Mouse (Mus musculus): ENCODE results near the gene Smok3c.
"Not testable (repeated sequence)": the region's sequence is repeated elsewhere in the genome, so short reads cannot be mapped to it uniquely, and the experiment has no call there.

Smok3c gene

DNA sequence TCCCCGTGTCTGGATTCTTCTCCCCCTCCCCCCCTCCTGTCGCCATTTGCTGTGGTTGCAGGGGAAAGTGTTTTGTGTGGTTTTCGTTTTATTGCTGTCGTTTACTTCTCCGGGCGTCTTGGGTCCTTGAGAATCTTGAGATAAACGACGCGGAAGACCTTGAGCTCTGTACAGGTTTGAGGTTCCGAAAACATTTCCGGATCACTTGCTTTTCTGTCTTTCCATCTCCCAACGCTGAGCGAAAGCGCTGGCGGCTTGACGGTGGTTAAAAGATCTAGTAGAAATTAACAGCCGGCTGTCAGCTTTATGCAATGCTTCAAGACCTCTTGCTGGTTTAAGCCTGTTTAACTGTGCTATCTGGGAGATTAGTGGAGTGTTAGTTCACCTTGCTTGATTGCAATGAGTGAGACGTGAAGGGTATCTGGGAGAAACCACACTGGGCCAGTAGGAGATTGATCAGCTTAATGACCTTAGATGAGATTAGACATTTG is 32.5 kb downstream of the Smok3c start:
- no peak for DNase-seq (ENCODE audit: low read depth, low spot score)
- no peaks in the 10 kb centered on the region for H3K27me3 ChIP-seq (ENCODE audit: control insufficient read depth, insufficient read depth, low read length, poor library complexity, severe bottlenecking)
- no peaks in the 10 kb centered on the region for H3K36me3 ChIP-seq (ENCODE audit: control insufficient read depth, insufficient read depth, low read length, poor library complexity, severe bottlenecking)

DNA sequence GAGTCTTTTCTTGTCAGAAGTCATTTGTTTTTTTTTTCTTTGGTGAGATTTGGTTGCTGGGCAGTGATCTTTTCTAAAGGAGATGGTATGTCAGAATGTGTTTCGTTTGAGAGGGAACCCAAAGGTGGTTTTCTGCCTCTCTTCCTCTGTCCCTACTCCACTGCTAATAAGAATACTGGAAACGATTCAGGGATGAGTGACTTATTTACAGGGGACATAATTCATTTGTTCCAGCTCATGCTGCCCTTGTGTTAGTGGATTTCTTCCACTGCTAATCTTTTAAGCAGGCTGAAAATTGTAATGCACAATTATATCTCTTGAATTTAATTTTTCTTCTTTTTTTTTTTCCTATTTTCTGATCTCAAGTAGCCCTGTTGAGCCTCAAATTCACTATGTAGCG is 33.8 kb downstream of the Smok3c start:
- no peak for DNase-seq (ENCODE audit: low read depth, low spot score)
- H3K27me3 ChIP-seq (ENCODE audit: control insufficient read depth, insufficient read depth, low read length, poor library complexity, severe bottlenecking) = no peaks in the 10 kb centered on the region
- no peaks in the 10 kb centered on the region for H3K36me3 ChIP-seq (ENCODE audit: control insufficient read depth, insufficient read depth, low read length, poor library complexity, severe bottlenecking)

DNA sequence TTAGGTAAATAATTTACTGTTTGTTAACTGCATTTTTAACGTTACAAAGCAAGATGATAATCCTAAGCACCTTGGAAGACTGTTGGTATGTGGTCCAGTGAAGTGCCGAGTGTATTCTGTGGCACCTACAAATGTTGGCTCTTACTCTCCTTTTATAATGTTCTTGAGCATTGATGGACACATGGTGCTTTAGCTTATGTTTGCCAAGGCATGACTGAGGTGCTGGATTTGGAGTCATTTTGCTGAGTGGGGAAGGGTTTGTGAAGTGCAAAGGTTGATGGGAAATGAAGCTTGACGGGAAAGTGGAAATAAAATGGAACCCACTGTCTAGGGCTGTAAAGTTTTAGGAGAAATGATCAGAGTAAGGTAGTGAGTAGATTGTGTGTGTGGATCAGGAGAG is 35.4 kb downstream of the Smok3c start:
- H3K27me3 ChIP-seq (ENCODE audit: control insufficient read depth, insufficient read depth, low read length, poor library complexity, severe bottlenecking) = no peaks in the 10 kb centered on the region
- no peaks in the 10 kb centered on the region for H3K36me3 ChIP-seq (ENCODE audit: control insufficient read depth, insufficient read depth, low read length, poor library complexity, severe bottlenecking)
- no peak for DNase-seq (ENCODE audit: low read depth, low spot score)

DNA sequence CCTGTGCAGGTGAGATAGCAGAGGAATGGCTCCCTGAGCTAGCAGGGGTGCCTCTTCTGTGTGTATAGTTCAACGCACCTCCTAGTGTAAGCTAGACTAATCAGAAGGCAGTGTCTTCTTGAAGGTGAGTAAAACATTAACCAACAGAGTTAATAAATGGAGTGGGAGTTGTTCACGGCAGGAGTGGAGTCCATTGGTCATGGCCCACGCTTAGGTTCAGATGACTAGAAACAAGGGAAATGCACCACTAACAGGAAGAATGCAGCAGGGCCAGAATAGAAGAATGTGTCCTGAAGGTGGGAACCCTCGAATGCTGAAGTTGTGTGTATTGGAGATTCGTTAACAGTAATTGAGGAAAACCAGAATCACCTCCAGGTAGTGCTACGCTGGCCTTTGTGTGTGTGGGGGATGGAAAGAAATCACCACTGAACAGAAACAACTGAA is 36.1 kb downstream of the Smok3c start:
- H3K36me3 ChIP-seq (ENCODE audit: control insufficient read depth, insufficient read depth, low read length, poor library complexity, severe bottlenecking) = no peaks in the 10 kb centered on the region
- DNase-seq (ENCODE audit: low read depth, low spot score) = no peak
- H3K27me3 ChIP-seq (ENCODE audit: control insufficient read depth, insufficient read depth, low read length, poor library complexity, severe bottlenecking) = no peaks in the 10 kb centered on the region

DNA sequence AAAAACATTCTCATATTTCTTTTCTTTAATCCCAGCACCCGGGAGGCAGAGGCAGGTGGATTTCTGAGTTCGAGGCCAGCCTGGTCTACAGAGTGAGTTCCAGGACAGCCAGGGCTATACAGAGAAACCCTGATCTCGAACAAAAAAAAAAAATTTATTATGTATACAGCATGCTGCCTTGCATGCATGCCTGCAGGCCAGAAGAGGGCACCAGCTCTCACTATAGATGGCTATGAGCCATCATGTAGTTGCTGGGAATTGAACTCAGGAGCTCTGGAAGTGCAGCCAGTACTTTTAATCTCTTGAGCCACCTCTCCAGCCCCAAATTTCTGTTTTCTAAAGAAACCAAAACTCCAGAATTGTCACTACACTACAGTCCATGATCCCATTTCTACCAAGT is 37.3 kb downstream of the Smok3c start:
- H3K36me3 ChIP-seq (ENCODE audit: control insufficient read depth, insufficient read depth, low read length, poor library complexity, severe bottlenecking) = peaks cover 2% of the 10 kb centered on the region; the same call in 1 of the 2 replicates
- peak; percentile 42 for DNase-seq (ENCODE audit: low read depth, low spot score)
- H3K27me3 ChIP-seq (ENCODE audit: control insufficient read depth, insufficient read depth, low read length, poor library complexity, severe bottlenecking) = no peaks in the 10 kb centered on the region

DNA sequence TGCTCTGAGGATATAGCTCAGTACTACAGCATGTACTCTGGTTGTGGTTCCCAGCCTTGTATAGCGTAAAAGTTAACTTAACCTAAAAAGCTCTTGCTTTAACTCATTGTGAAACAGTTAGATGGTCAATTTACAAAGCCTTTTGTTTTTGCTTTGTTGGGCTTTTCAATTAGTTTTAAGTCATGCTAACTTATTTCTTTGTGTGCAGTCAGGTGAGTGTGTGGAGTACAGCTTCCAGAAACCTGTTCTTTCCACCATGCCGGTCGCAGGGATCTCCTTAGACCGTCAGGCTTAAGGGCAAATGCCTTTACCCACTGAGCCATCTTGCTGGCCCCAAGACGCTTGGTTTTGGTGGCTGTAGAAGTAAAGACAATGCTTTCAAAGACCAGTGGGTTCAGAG is 37.7 kb downstream of the Smok3c start:
- Histone ChIP-seq H3K36me3 (ENCODE audit: control insufficient read depth, insufficient read depth, low read length, poor library complexity, severe bottlenecking) (peaks cover 2% of the 10 kb centered on the region; the same call in 1 of the 2 replicates), H3K27me3 (ENCODE audit: control insufficient read depth, insufficient read depth, low read length, poor library complexity, severe bottlenecking) (no peaks in the 10 kb centered on the region)
- no peak for DNase-seq (ENCODE audit: low read depth, low spot score)

DNA sequence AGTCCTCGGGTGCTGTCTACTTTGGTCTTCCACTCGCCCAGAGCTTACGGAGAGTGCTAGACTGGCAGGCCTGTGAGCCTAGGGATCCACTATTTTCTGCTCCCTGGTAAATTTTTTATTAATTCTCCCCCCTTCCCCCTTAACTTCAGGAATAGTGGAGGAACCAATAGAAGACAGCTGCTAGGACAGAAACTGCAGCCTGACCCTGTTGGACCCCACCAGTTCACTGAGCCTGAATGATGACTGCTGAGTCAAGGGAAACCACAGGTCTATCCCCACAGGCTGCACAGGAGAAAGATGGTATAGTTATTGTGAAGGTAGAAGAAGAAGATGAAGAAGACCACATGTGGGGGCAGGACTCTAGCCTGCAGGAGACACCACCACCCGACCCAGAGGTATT is 39.8 kb downstream of the Smok3c start:
- H3K36me3 ChIP-seq (ENCODE audit: control insufficient read depth, insufficient read depth, low read length, poor library complexity, severe bottlenecking) = peaks cover 5% of the 10 kb centered on the region; the same call in 1 of the 2 replicates
- no peaks in the 10 kb centered on the region for H3K27me3 ChIP-seq (ENCODE audit: control insufficient read depth, insufficient read depth, low read length, poor library complexity, severe bottlenecking)
- DNase-seq (ENCODE audit: low read depth, low spot score) = no peak

DNA sequence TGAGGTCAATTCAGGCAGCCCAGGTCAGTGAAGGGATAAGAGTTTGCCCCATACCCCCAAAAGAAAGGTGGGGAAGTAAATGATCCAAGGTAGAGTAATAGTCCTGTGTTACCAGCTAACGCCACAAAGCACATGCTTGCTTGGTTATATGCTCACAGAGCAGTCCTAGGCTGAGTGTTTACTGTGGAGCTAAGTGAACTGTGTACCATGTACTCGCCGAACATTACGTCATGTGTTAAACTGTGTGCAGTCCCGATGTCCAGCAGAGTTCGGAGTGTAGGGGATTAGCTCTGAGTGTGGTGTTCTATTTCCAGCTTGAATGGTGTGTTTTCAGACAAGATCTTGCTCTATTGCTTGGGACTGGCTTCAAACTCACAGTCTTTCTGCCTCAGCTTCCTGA is 41.5 kb downstream of the Smok3c start:
- Histone ChIP-seq H3K36me3 (ENCODE audit: control insufficient read depth, insufficient read depth, low read length, poor library complexity, severe bottlenecking) (peaks cover 10% of the 10 kb centered on the region; the same call in 1 of the 2 replicates), H3K27me3 (ENCODE audit: control insufficient read depth, insufficient read depth, low read length, poor library complexity, severe bottlenecking) (no peaks in the 10 kb centered on the region)
- no peak for DNase-seq (ENCODE audit: low read depth, low spot score)

DNA sequence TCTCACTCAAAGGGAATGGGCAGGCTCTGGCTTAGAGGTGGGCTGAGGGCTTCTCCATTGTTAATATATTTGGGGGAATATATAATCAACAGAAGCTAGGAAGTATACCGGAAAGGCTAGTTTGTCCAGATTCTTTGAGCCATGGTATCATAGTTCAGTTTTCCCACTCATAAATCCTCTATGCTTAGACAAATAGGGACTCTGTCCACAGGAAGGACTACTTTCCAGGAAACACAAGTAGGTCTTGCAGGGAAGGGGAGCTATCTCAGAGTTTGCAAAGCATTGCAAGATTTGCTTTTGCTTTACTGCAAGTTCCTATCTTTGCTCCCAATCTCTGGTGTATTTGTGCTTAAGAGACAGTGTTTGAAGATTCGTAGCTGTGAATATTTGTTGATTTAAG is 52.0 kb downstream of the Smok3c start:
- peaks cover 6% of the 10 kb centered on the region for H3K36me3 ChIP-seq (ENCODE audit: control insufficient read depth, insufficient read depth, low read length, poor library complexity, severe bottlenecking)
- DNase-seq (ENCODE audit: low read depth, low spot score) = no peak

DNA sequence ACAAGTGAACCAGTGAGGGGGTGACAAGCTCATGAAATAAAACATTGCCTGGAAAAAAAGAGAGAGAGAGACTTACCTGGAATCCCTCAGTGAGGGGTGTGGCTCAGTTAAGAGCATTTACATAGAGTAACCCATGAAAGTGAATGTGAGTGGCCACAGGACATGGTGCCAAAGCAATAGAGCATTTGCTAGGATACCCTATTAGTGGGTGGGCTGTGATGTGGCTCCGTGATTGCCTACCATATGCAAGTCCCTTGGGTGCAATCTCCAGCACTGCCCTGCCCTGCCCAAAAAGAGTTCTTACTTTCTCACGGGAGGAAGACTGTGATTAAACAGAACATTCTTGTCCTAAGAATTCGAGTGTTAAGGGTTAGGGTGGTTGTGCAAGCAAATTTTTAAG is 54.1 kb downstream of the Smok3c start:
- no peaks in the 10 kb centered on the region for H3K27me3 ChIP-seq (ENCODE audit: control insufficient read depth, insufficient read depth, low read length, poor library complexity, severe bottlenecking)
- no peak for DNase-seq (ENCODE audit: low read depth, low spot score)
- H3K36me3 ChIP-seq (ENCODE audit: control insufficient read depth, insufficient read depth, low read length, poor library complexity, severe bottlenecking) = peaks cover 3% of the 10 kb centered on the region; the same call in 1 of the 2 replicates

More for the DNA sequence above, 52.0 kb downstream of the Smok3c start:
- H3K27me3 ChIP-seq (ENCODE audit: control insufficient read depth, insufficient read depth, low read length, poor library complexity, severe bottlenecking) = no peaks in the 10 kb centered on the region

DNA sequence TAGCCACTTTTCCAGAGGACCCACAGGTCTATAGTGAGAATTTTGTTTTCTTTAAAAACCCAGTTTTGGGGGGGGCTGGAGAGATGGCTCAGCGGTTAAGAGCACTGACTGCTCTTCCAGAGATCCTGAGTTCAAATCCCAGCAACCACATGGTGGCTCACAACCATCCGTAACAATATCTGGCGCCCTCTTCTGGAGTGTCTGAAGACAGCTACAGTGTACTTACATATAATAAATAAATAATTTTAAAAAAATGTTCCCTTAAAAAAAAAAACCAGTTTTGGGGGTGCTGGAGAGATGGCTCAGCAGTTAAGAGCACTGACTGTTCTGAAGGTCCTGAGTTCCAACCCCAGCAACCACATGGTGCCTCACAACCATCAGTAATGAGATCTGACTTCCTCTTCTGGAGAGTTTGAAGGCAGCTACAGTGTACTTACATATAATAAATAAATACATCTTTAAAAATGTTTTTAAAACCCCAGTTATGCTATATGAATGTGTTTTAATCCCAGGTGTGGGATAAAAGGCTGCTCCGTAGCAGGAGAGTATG is 56.9 kb downstream of the Smok3c start:
- not testable (repeated sequence) for H3K36me3 ChIP-seq (ENCODE audit: control insufficient read depth, insufficient read depth, low read length, poor library complexity, severe bottlenecking); DNase-seq (ENCODE audit: low read depth, low spot score); H3K27me3 ChIP-seq (ENCODE audit: control insufficient read depth, insufficient read depth, low read length, poor library complexity, severe bottlenecking)

All from splenic B cell, adult 2 months (primary cell).